Mouse (Mus musculus) lung, embryonic 16.5 days (tissue): ENCODE measurements around the gene Slc25a29. TPM values are rescaled to one million over a fixed set of nuclear protein-coding genes. Genes with fewer than 3 reads are reported as not detected.
A peak's percentile ranks its signal among the peaks of the same experiment; 100 is the strongest.
"Not testable (repeated sequence)": the region's sequence is repeated elsewhere in the genome, so short reads cannot be mapped to it uniquely, and the experiment has no call there.

Experiments used
- ATAC-seq: fragments of 200-750 bp; cut with Nextera tagmentation; 2 replicates; pipeline ENCODE4 v1.8.0; 2017; ENCODE audit warnings: low read depth, mild to moderate bottlenecking, moderate library complexity
- H3K27ac ChIP-seq: fragments of 300-500 bp; sonication (generic); 2 replicates; pipeline ENCODE4 v1.5.1; 2014; ENCODE audit warnings: mild to moderate bottlenecking, control low read depth, low read length
- H3K27me3 ChIP-seq: fragments of 300-500 bp; sonication (generic); 2 replicates; pipeline ENCODE4 v1.6.1; 2014; ENCODE audit warnings: low read depth, low read length, mixed read lengths; ENCODE audit not compliant: control insufficient read depth, insufficient read depth
- H3K36me3 ChIP-seq: fragments of 300-500 bp; sonication (generic); 2 replicates; pipeline ENCODE4 v1.6.1; 2014; ENCODE audit warnings: low read length; ENCODE audit not compliant: control insufficient read depth, insufficient read depth
- H3K4me1 ChIP-seq: fragments of 300-500 bp; sonication (generic); replicated peaks from 2 replicates; pipeline ENCODE4 v1.6.1; 2014; ENCODE audit warnings: low read length, mixed read lengths; ENCODE audit not compliant: control insufficient read depth, insufficient read depth
- H3K4me2 ChIP-seq: fragments of 300-500 bp; sonication (generic); 2 replicates; pipeline ENCODE4 v1.6.1; 2014; ENCODE audit warnings: low read depth, low read length, control low read depth
- H3K4me3 ChIP-seq: fragments of 300-500 bp; sonication (generic); 2 replicates; pipeline ENCODE4 v1.5.1; 2014; ENCODE audit warnings: mild to moderate bottlenecking, low read length, control low read depth
- H3K9ac ChIP-seq: fragments of 300-500 bp; sonication (generic); 2 replicates; pipeline ENCODE4 v1.6.1; 2014; ENCODE audit warnings: low read length, control low read depth
- H3K9me3 ChIP-seq: fragments of 300-500 bp; sonication (generic); 2 replicates; pipeline ENCODE4 v1.6.1; 2016; ENCODE audit warnings: low read length; ENCODE audit not compliant: control insufficient read depth
- WGBS: fragments of 180-500 bp; shearing (Covaris S2); extraction: QIAGEN DNeasy Blood & Tissue Kit; methylation state at CpG from one replicate; pipeline ENCODE4 v1.1.7; 2014; 5-methylcytosine and 5-hydroxymethylcytosine counted together
- polyA plus RNA-seq: library from polyadenylated mRNA; unstranded; fragments of >200 nt; fragmentation: Nextera tagmentation; extraction: Ambion mirVana; gene quantifications from 2 replicates; pipeline ENCODE4 v1.2.1, GENCODE M21; 2015

The Slc25a29 gene
- polyA plus RNA-seq, 1 experiment from 2014 or later: 7.8 TPM

GRCm38 (mm10) chr12:108857589-108858184 is 22.0 kb upstream of the Slc25a29 start:
- H3K9ac ChIP-seq: peak overlapping the region; percentile 11; the same call in 1 of the 2 replicates
- H3K4me2 ChIP-seq: no peak overlapping the region; the same call in 1 of the 2 replicates
- no peaks in the 10 kb centered on the region for H3K9me3 ChIP-seq
- H3K27me3 ChIP-seq: no peaks in the 10 kb centered on the region
- 49% methylated on average over 7 of the region's 7 CpGs for WGBS
- H3K4me3 ChIP-seq: no peak overlapping the region
- H3K4me1 ChIP-seq: peaks cover 9% of the 10 kb centered on the region
- peak; percentile 90 for ATAC-seq
- peaks cover 10% of the 10 kb centered on the region for H3K36me3 ChIP-seq
- H3K27ac ChIP-seq: peak overlapping the region; percentile 58

GRCm38 (mm10) chr12:108857109-108857508 is 21.4 kb upstream of the Slc25a29 start:
- Histone ChIP-seq H3K27ac (no peak overlapping the region; the same call in 1 of the 2 replicates), H3K27me3 (no peaks in the 10 kb centered on the region), H3K4me2 (no peak overlapping the region), H3K9me3 (no peaks in the 10 kb centered on the region), H3K4me1 (peaks cover 9% of the 10 kb centered on the region), H3K36me3 (peaks cover 7% of the 10 kb centered on the region; the same call in 1 of the 2 replicates), H3K4me3 (no peak overlapping the region), H3K9ac (no peak overlapping the region)
- 79% methylated on average over 7 of the region's 7 CpGs for WGBS
- no peak for ATAC-seq

GRCm38 (mm10) chr12:108856186-108856585 is 20.5 kb upstream of the Slc25a29 start:
- Histone ChIP-seq H3K27me3 (no peaks in the 10 kb centered on the region), H3K4me1 (peaks cover 9% of the 10 kb centered on the region), H3K4me2 (no peak overlapping the region), H3K27ac (no peak overlapping the region), H3K36me3 (peaks cover 3% of the 10 kb centered on the region; the same call in 1 of the 2 replicates), H3K9ac (no peak overlapping the region), H3K4me3 (no peak overlapping the region), H3K9me3 (no peaks in the 10 kb centered on the region)
- WGBS: 82% methylated on average over 8 of the region's 8 CpGs
- no peak for ATAC-seq

GRCm38 (mm10) chr12:108855081-108855480 is 19.4 kb upstream of the Slc25a29 start:
- no peak overlapping the region for H3K4me3 ChIP-seq
- WGBS: 87% methylated on average over 10 of the region's 10 CpGs
- peaks cover 13% of the 10 kb centered on the region for H3K4me1 ChIP-seq
- no peaks in the 10 kb centered on the region for H3K9me3 ChIP-seq
- no peak for ATAC-seq
- no peak overlapping the region for H3K4me2 ChIP-seq
- no peaks in the 10 kb centered on the region for H3K27me3 ChIP-seq
- no peak overlapping the region for H3K27ac ChIP-seq
- H3K9ac ChIP-seq: no peak overlapping the region
- H3K36me3 ChIP-seq: no peaks in the 10 kb centered on the region

- H3K9me3 ChIP-seq: no peaks in the 10 kb centered on the region
- no peaks in the 10 kb centered on the region for H3K36me3 ChIP-seq
- no peaks in the 10 kb centered on the region for H3K27me3 ChIP-seq
- H3K4me2 ChIP-seq: no peak overlapping the region
- H3K27ac ChIP-seq: no peak overlapping the region
- H3K4me3 ChIP-seq: no peak overlapping the region
- H3K9ac ChIP-seq: no peak overlapping the region
- 87% methylated on average over 8 of the region's 8 CpGs for WGBS
- no peak for ATAC-seq
- H3K4me1 ChIP-seq: peaks cover 9% of the 10 kb centered on the region
These were observed 17.1 kb upstream of the Slc25a29 start for GRCm38 (mm10) chr12:108852822-108853221.

- no peak overlapping the region for H3K4me2 ChIP-seq
- no peak overlapping the region for H3K9ac ChIP-seq
- ATAC-seq: no peak
- H3K27me3 ChIP-seq: no peaks in the 10 kb centered on the region
- no peaks in the 10 kb centered on the region for H3K36me3 ChIP-seq
- H3K9me3 ChIP-seq: no peaks in the 10 kb centered on the region
- 75% methylated on average over 8 of the region's 8 CpGs for WGBS
- H3K4me1 ChIP-seq: 0 out of 2 replicates have a peak, but pooled peaks cover 7% of the 10 kb centered on the region
- H3K4me3 ChIP-seq: no peak overlapping the region
- no peak overlapping the region for H3K27ac ChIP-seq
These were observed 15.2 kb upstream of the Slc25a29 start for GRCm38 (mm10) chr12:108850886-108851285.

- no peak overlapping the region for H3K4me3 ChIP-seq
- H3K4me1 ChIP-seq: 0 out of 2 replicates have a peak, but pooled peaks cover 7% of the 10 kb centered on the region
- no peaks in the 10 kb centered on the region for H3K27me3 ChIP-seq
- no peaks in the 10 kb centered on the region for H3K9me3 ChIP-seq
- H3K4me2 ChIP-seq: no peak overlapping the region
- H3K36me3 ChIP-seq: peaks cover 4% of the 10 kb centered on the region
- WGBS: 38% methylated on average over 8 of the region's 8 CpGs
- peak; percentile 49 for ATAC-seq
- no peak overlapping the region for H3K9ac ChIP-seq
- H3K27ac ChIP-seq: no peak overlapping the region
These were observed 14.4 kb upstream of the Slc25a29 start for GRCm38 (mm10) chr12:108850129-108850528.

GRCm38 (mm10) chr12:108849488-108850022 is 13.9 kb upstream of the Slc25a29 start:
- Histone ChIP-seq H3K4me3 (no peak overlapping the region), H3K27me3 (no peaks in the 10 kb centered on the region), H3K9ac (no peak overlapping the region), H3K36me3 (peaks cover 9% of the 10 kb centered on the region), H3K4me2 (no peak overlapping the region), H3K9me3 (no peaks in the 10 kb centered on the region), H3K4me1 (0 out of 2 replicates have a peak, but pooled peaks cover 7% of the 10 kb centered on the region), H3K27ac (no peak overlapping the region)
- 58% methylated on average over 4 of the region's 4 CpGs for WGBS
- no peak for ATAC-seq

- H3K27ac ChIP-seq, H3K4me2 ChIP-seq, H3K27me3 ChIP-seq, H3K4me3 ChIP-seq, H3K9ac ChIP-seq, H3K9me3 ChIP-seq, H3K4me1 ChIP-seq, ATAC-seq: not testable (repeated sequence)
- 84% methylated on average over 3 of the region's 3 CpGs for WGBS
- peaks cover 16% of the 10 kb centered on the region for H3K36me3 ChIP-seq
These were observed 12.3 kb upstream of the Slc25a29 start for GRCm38 (mm10) chr12:108848033-108848432.
